Comparison of ENCODE assay signal across 8 mouse cellular contexts in genomic region chr4:110286371-110286781, GRCm38 (mm10).
A peak's percentile ranks its signal among the peaks of the same experiment; 100 is the strongest.
DNase-seq lines count a peak whose midpoint lies in the region; ATAC-seq lines count a peak whose summit lies in the region.

No protein-coding gene starts in this region.

- ATAC-seq in heart, embryonic 16.5 days (replicated peaks; ENCODE audit: extremely low read depth, insufficient read depth, low FRiP score), result no peak
- peak; percentile 47; the same call in 1 of the 2 replicates for ATAC-seq in common myeloid progenitor, adult 5-6 weeks (replicated peaks; ENCODE audit: low read depth, poor library complexity, severe bottlenecking)
- ATAC-seq in activated CD4-positive, CD25-positive, alpha-beta regulatory T cell, adult 4 months, result no peak

- no peak overlapping the region for H3K9ac ChIP-seq in heart, embryonic 16.5 days (ENCODE audit: low read length)

- intact Hi-C loops in left cerebral cortex, postnatal 36 days (cut with DNase I), result loop anchor here (5.0 to 10.0 kb wide), 3 partner anchors 59 to 234 kb away; no protein-coding TSS in a partner anchor

- peak overlapping the region; percentile 26 for H3K4me3 ChIP-seq in heart, embryonic 16.5 days (ENCODE audit: low read length)
- H3K4me3 ChIP-seq in hindbrain, embryonic 10.5 days, result peak overlapping the region; percentile 59

- H3K4me1 ChIP-seq in heart, embryonic 16.5 days (ENCODE audit: control insufficient read depth, insufficient read depth, low read length), result peaks cover 11% of the 10 kb centered on the region
- H3K4me1 ChIP-seq in hindbrain, embryonic 10.5 days (replicated peaks), result peaks cover 77% of the 10 kb centered on the region

- peak overlapping the region; percentile 57 for H3K4me2 ChIP-seq in heart, embryonic 16.5 days (ENCODE audit: low read depth, low read length)

- H3K9me3 ChIP-seq in heart, embryonic 16.5 days (replicated peaks; ENCODE audit: control insufficient read depth, low read length), result no peaks in the 10 kb centered on the region
- H3K9me3 ChIP-seq in hindbrain, embryonic 10.5 days, result no peaks in the 10 kb centered on the region

- no peak for DNase-seq in heart, adult 8-10 months (ENCODE audit: low spot score)
- peak; percentile 33 for DNase-seq in hindbrain, embryonic 10.5 days (ENCODE audit: low spot score)
- DNase-seq in left cerebral cortex, postnatal 36 days (ENCODE audit: low spot score in 2 of 2), result peak; percentile 59 to 70
- DNase-seq in right cerebral cortex, postnatal 10 days (ENCODE audit: low spot score in 2 of 2), result peak; percentile 54 to 56
- no peak for DNase-seq in lung, postnatal 36 days

- no peaks in the 10 kb centered on the region for H3K27me3 ChIP-seq in heart, embryonic 16.5 days (ENCODE audit: control insufficient read depth, insufficient read depth, low read length)
- no peaks in the 10 kb centered on the region for H3K27me3 ChIP-seq in hindbrain, embryonic 10.5 days (ENCODE audit: insufficient read depth, poor library complexity, severe bottlenecking)

- 43% methylated on average over 9 of the region's 9 CpGs for WGBS in heart, embryonic 16.5 days
- WGBS in hindbrain, embryonic 10.5 days, result 37% methylated on average over 9 of the region's 9 CpGs

- H3K36me3 ChIP-seq in heart, embryonic 16.5 days (ENCODE audit: control insufficient read depth, insufficient read depth), result no peaks in the 10 kb centered on the region
- H3K36me3 ChIP-seq in hindbrain, embryonic 10.5 days, result no peaks in the 10 kb centered on the region

- no peak overlapping the region for H3K27ac ChIP-seq in heart, embryonic 16.5 days (ENCODE audit: low read length)
- H3K27ac ChIP-seq in hindbrain, embryonic 10.5 days, result peak overlapping the region; percentile 92

Comparison
In these comparisons a context has a peak if more than half of its experiments do, and no peak if none do; other contexts are left out.
1. DNase-seq: peak in hindbrain, embryonic 10.5 days (single experiment), left cerebral cortex, postnatal 36 days (2 of 2) and right cerebral cortex, postnatal 10 days (2 of 2); none in heart, adult 8-10 months (single experiment) and lung, postnatal 36 days (single experiment).